Mouse (Mus musculus) embryonic stem cell, embryonic (primary cell): Measurements from ENCODE around the gene Tmem239.

Experiments used
- CTCF ChIA-PET, 4 experiments: fragments of 300-600 bp in 2 of 4; fragments of 350-600 bp in 2 of 4; sonication (Branson Sonifier 250); formaldehyde crosslinking; loops; one replicate each; lab custom pipeline; 2022; ENCODE audit warnings: inconsistent platforms in 2 of 4; lab: Charles Lee
- POLR2A ChIA-PET, 4 experiments: fragments of 300-600 bp in 2 of 4; fragments of 350-600 bp in 2 of 4; sonication (Branson Sonifier 250); formaldehyde crosslinking; loops; one replicate each; lab custom pipeline; 2022; ENCODE audit warnings: antibody characterized with exemption in 4 of 4, inconsistent platforms in 1 of 4; lab: Charles Lee

Gene Tmem239

GRCm38 (mm10) chr2:130453421-130453820 lies 47.1 kb downstream of the Tmem239 start:
- ChIA-PET CTCF (interaction anchor here in 1 of 4 experiments (0.8 kb wide), 1 partner anchor 110 kb away, joined by 3 read pairs; the partner anchor contains the start of gene Mrps26), POLR2A (interaction anchor here in 2 of 4 experiments (0.8 to 1.6 kb wide), 4 partner anchors 30 to 244 kb away, joined by 3 to 5 read pairs (median 3); partner anchors contain the start of genes Pced1a (in 1 of the 2), Slc4a11 (in 1 of the 2) and Vps16 (in 1 of the 2))

GRCm38 (mm10) chr2:130454748-130455370 lies 48.6 kb downstream of the Tmem239 start:
- CTCF ChIA-PET, result interaction anchor here in 1 of 4 experiments (0.7 kb wide), 1 partner anchor 164 kb away, joined by 4 read pairs; no protein-coding TSS in a partner anchor
- POLR2A ChIA-PET, result interaction anchor here in 1 of 4 experiments (0.7 to 1.3 kb wide), 3 partner anchors 20 to 215 kb away, joined by 3 to 5 read pairs (median 4); partner anchors contain the start of genes Pced1a and Vps16
